ENCODE assay signal across 8 mouse cellular contexts in genomic region chrX:20920844-20921364, GRCm38 (mm10). TPM values are rescaled to one million over a fixed set of nuclear protein-coding genes. Genes with fewer than 3 reads are reported as not detected.
DNase-seq lines count a peak whose midpoint lies in the region; ATAC-seq and TF ChIP-seq lines count a peak whose summit lies in the region.

Syn1 (minus strand) TSS chrX:20921004.

- H3K4me1 ChIP-seq in lung, embryonic 14.5 days (ENCODE audit: insufficient read depth): no peaks in the 10 kb centered on the region

- TF ChIP-seq CTCF in lung, embryonic 14.5 days (IDR thresholded peaks at IDR 0.05; ENCODE audit: low read depth): no peak

- no peaks in the 10 kb centered on the region for H3K9me3 ChIP-seq in lung, embryonic 14.5 days (ENCODE audit: low read depth, low read length)

- H3K27me3 ChIP-seq in lung, embryonic 14.5 days (ENCODE audit: insufficient read depth, low read length): 0 out of 2 replicates have a peak, but pooled peaks cover 3% of the 10 kb centered on the region

- no peak within 1 kb of the TSS for H3K9ac ChIP-seq in lung, embryonic 14.5 days

- H3K36me3 ChIP-seq in lung, embryonic 14.5 days (ENCODE audit: insufficient read depth): no peaks in the 10 kb centered on the region

- peak; percentile 89 to 99 for ATAC-seq in hematopoietic stem cell, adult 5-6 weeks (replicated peaks in 1 of 2; ENCODE audit: insufficient read depth in 1 of 2, low FRiP score in 2 of 2, low TSS enrichment in 1 of 2, low read depth in 1 of 2, poor library complexity in 2 of 2, severe bottlenecking in 2 of 2)
- peak; percentile 97 for ATAC-seq in lung, embryonic 14.5 days (ENCODE audit: insufficient read depth)
- ATAC-seq in neutrophil, adult 5-6 weeks (ENCODE audit: extremely low read depth, insufficient number of reproducible peaks, low FRiP score, poor library complexity, severe bottlenecking): peak; percentile 99

- DNase-seq in ES-CJ7 (ENCODE audit: low read depth, low spot score): peak; percentile 95
- DNase-seq in cerebellum, adult 11-12 months: peak; percentile 95
- DNase-seq in forelimb bud, embryonic 11.5 days (ENCODE audit: low read depth, low spot score): peak; percentile 86
- DNase-seq in layer of hippocampus, adult 8-10 months (ENCODE audit: low spot score in 2 of 2): peak; percentile 83 to 84
- peak; percentile 87 for DNase-seq in lung, embryonic 14.5 days
- peak; percentile 78 for DNase-seq in testis, postnatal 14 days (ENCODE audit: low spot score)

- WGBS in lung, embryonic 14.5 days: 12% methylated on average over 35 of the region's 44 CpGs

- H3K4me3 ChIP-seq in lung, embryonic 14.5 days (ENCODE audit: low read depth, low read length): peak within 1 kb of the TSS; percentile 34

- no peak within 1 kb of the TSS for H3K27ac ChIP-seq in lung, embryonic 14.5 days (ENCODE audit: low read depth)

- H3K4me2 ChIP-seq in lung, embryonic 14.5 days: peak within 1 kb of the TSS; percentile 75

RNA-seq across cellular contexts. Expression of gene Syn1, which starts in this region (rescaled TPM):
- total RNA-seq in hematopoietic stem cell, adult 5-6 weeks (2017): not detected in 2 replicates
- 100 to 1,000 TPM; 376 to 409 (median 395) TPM for total RNA-seq in layer of hippocampus, adult 8-10 months (2022)
- polyA plus RNA-seq in lung, embryonic 14.5 days (2014; fragmentation: Nextera tagmentation; extraction: Ambion mirVana): 0.11 and 0.42 TPM in 2 replicates
- total RNA-seq in neutrophil, adult 5-6 weeks (2017): 0.61 and 0.93 TPM in 2 replicates

Comparison
In these comparisons a context has a peak if more than half of its experiments do, and no peak if none do; other contexts are left out.
1. RNA of gene Syn1 (total RNA-seq): 376 to 409 TPM in layer of hippocampus, adult 8-10 months; 0.61 to 0.93 TPM in neutrophil, adult 5-6 weeks and not detected in hematopoietic stem cell, adult 5-6 weeks; every median in the first group is over 100 times any median in the second.
2. Peak in ATAC-seq in hematopoietic stem cell, adult 5-6 weeks; RNA of the gene not detected or under 1 TPM.
3. Peak in DNase-seq, ATAC-seq, H3K4me3 ChIP-seq and H3K4me2 ChIP-seq in lung, embryonic 14.5 days; RNA of the gene not detected or under 1 TPM.
4. Peak in ATAC-seq in neutrophil, adult 5-6 weeks; RNA of the gene not detected or under 1 TPM.
5. Peak in every context shown above with its lines, with median percentiles within 50 percentile points of each other: DNase-seq and ATAC-seq.